Mouse (Mus musculus) heart, postnatal 10 days (tissue): ENCODE data around the gene Lsmem1. TPM values are rescaled to one million over a fixed set of nuclear protein-coding genes. Genes with fewer than 3 reads are reported as not detected.
"Not testable (repeated sequence)": the region's sequence is repeated elsewhere in the genome, so short reads cannot be mapped to it uniquely, and the experiment has no call there.

Experiments
- DNase-seq, 2 experiments: peaks; one replicate each; pipeline ENCODE4 v3.0.0; 2021
- intact Hi-C: fragments of 180-260 bp; cut with DNase I; formaldehyde crosslinking; loops from one replicate; pipeline ENCODE4 v1.15.1; 2025
- total RNA-seq, 2 experiments: library from RNA; stranded (reverse); gene quantifications; 2 replicates each; pipeline ENCODE4 v1.2.3; 2021

Lsmem1 gene
- total RNA-seq, 2 experiments from 2014 or later, result 23.1 to 35.6 TPM

DNA sequence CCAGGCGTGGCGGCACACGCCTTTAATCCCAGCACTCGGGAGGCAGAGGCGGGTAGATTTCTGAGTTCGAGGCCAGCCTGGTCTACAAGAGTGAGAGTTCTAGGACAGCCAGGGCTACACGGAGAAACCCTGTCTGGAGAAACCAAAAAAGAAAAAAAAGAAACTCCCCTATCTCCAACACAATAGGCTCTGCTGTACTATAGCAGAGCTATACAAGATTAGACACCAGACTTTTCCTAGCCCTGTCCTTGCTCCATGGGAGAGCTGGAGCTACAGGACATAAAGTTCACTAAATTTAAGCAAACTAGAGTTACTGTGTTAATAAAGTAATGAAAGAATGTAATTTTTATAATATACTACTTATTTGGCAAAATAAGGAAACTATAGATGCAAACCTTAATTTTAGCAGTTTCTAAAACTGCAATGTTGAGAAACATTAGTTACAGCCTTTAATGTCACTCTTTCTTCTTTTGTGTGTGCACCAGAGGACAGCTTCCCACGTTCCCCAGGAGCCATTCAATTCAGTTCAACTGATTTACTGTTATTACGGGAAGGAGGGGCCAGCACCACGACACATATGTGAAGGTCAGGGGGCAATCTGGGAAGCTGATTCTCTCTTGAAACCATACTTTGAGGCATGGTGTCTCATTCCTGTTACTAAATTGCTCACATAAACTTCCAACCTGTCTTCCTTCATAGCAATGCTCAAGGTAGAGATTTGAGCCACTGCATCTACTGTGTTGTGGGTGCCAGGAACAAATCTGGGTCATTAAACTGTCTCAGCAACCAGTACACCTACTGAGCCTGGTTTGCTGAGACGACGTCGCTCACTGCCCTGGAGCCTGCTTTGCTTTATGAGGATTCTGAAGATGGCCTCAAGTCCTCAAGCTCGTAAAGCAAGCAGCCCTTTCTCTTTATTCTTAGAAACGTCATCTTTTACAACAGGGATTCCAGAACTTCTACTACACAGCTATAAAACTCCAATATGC lies 15.9 kb upstream of the Lsmem1 start:
- intact Hi-C loops, result no loop called here
- no peak for DNase-seq

DNA sequence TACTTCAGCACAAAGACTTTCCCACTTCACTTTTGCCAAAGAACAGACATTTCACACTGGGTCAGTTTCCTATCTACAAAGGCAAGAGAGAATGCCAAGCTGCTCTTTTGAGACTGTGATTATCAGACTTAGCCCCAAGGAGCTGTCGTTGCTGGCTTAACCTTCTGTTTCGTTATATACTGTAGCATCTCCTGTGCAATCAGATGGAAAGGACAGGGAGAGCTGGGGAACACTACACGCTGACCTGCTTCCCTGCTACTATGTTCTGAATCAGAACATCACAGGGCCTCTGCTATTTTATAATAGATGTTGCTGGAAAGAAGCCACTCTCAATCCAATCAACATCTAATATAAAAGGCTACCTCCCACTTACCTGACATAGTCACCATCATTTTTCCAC lies 9.8 kb upstream of the Lsmem1 start:
- no peak for DNase-seq
- intact Hi-C loops, result no loop called here

DNA sequence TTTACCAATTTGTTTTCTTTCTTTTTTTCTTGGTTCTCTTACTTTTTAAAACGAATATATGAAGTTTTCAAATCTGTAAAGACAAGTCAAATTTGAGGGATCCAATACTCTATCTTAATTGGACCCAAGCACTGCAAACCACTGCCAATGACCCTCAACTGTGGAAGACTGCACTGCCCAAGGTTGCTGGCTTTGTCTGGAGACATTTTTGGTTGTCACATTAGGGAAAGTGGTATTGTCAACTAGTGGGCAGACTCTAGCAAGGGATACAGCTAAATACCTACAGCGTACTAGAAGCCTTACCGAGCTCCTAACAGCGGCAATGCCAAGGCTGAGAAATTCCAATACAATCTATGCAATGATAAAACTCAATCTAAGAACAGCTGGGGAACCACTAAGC lies 8.6 kb upstream of the Lsmem1 start:
- intact Hi-C loops, result no loop called here
- DNase-seq, result no peak

DNA sequence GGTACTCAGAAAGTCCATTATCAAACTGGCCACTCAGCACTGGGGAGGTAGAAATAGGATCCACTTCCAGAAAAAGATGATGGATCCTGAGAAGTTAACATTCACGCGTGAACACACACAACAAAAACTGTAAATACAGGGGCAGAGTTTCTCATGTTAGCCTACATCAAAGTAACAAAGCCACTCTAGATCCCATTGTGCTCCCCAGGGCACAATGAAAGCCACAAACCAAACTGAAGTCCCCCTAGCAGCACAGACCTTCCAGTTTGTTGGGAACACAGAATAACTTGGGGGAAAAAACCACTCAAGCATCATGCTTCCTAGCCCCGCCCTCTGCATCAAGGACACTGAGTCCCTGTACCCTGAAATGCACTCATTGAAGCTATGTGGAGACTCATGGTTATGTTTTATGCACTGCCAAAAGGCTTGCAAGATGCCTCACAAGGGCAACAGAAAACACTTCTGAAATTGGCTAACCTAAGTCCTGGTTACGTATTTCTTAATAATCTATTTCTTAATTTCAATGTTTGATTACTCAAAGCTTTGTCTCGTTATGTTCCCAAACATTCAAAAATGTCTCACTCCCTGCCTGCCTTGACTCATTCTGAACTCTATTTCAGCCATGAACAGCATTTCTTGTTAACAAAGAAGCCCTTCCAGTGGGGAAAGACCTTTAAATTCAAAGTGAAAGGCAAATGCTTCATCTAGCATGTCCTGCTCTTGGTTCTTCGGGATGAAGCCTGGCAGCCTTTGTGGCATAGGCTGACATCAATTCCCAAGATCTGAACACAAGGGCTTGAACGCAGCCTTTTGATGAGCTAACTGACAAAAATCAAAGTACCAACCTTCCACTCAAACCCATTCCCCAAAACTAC lies 3.1 kb upstream of the Lsmem1 start:
- no peak for DNase-seq
- intact Hi-C loops, result no loop called here

DNA sequence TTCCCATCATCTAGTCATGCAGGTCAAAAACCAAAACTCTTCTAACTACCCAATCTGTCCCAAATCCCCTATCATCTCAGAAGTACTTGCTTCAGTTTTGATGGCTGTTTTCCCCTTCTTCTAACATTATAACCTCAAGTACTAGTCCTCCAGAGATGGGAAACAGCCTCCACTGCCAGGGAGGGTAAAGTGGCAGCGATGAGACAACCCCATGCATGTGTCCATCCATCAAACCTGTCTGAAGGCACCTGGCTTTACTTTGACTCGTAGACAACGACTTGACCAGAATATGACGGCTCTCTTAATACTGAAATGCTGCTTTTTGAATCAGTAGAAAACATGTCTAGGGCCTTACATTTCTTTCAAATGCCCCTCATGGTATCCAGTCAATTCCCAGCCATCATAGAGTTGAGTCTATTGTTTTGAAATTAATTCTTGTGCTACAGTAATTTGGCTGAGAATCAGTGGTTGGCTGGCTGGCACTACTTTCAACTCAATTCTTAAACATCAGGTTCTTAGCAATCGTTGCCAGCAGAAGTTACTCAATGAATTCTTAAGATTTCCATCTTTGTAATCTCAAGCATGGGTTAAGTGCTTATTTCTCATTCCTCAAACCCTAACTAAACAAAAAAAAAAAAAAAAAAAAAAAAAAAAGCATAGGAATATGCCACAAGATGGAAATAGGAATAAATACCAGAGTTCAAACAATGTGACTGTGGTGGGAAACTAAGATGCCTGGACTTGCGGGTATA lies 1.4 kb upstream of the Lsmem1 start:
- no peak for DNase-seq
- intact Hi-C loops, result no loop called here

DNA sequence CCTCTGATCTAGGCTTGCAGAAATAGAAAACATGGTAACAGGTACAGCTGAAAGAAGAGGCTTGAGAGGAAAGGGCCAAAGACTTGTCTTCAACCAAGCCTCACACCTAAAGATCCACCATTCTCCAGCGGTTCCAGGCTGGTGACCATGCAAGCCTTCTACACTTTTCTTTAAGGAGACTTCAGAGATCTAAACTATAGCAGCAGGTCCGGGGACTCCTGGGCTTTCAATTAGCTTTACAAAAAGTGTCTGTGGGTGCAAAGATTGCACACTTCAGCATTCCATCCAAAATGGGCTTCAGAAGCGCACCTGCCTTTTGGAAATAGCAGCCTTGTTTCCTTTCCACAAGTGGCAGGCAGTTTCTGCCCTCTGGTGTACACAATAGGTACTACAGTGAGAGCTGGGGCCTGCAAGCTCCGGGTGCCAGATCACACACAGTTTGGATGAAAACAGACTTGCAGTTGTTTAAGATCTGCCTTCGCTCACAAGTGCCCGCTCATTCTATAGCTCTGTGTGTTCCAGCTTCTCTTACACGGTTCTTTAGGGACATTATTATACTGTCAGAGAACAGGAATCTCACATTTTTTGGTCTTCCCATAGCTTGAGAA lies 609 bp upstream of the Lsmem1 start:
- DNase-seq, result peak; percentile 87
- intact Hi-C loops, result loop anchor here (2.0 kb wide), 2 partner anchors 23 to 117 kb away; no protein-coding TSS in a partner anchor

DNA sequence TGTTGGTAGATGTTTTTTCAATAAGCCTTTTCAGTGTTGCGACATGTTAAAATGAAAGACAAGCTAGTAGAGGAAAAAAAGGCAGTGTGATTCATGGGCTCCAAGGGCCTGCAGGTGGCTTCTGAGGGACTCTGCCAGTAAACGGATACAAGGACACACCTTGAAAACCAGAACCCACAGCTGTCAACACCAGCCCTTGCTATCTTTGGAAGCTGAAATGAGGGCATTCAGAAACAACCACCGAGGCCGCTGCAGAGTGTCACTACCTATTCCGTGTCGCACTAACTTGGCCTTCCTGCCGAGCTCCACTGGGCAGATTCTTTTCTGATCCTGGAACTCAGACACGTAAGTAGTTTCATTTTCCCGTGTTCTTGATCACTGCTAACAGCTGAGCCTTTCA lies 863 bp downstream of the Lsmem1 start:
- DNase-seq, result peak; percentile 69 to 74

DNA sequence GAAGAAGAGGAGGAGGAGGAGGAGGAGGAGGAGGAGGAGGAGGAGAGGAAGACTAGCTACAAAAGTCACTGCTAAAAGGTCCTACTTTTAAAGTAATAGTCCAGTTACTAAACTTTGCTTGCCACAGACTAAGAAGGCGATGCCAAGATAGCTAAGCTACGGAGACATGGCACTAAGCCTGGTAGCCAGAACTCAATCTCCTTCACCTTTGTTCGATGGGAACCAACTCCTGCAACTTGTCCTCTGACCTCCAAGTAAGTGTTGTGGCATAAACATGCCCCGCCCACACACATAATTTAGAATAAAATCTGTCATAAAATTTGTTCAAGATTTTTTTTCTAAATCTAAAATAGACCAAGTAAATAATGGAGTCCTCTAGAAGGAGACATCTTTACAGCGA lies 1.3 kb downstream of the Lsmem1 start:
- no peak for DNase-seq
- intact Hi-C loops, result loop anchor here (2.0 kb wide), 2 partner anchors 21 to 115 kb away; no protein-coding TSS in a partner anchor

More for the DNA sequence above, 863 bp downstream of the Lsmem1 start:
- intact Hi-C loops, result loop anchor here (2.0 kb wide), 2 partner anchors 22 to 116 kb away; no protein-coding TSS in a partner anchor

DNA sequence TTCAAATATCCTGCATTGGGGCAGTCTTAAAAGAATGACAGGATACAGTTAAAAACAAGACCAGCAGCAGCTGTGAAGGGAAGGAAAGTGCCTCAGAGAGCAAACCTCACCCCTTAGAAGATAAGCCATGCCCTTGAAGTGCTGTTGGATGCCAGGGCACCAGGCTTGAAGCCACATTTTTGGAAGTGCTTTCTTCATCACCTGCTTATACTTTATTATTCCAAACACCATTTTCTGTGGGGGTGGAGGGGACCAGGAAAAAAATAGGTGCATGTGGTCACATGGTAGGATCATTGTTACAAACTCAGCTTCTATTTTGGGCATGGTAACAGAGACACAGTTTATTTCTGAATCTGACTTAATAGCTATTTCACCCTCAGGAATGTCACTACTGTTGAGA lies 1.8 kb downstream of the Lsmem1 start:
- peak; percentile 60 to 63 for DNase-seq
- intact Hi-C loops, result no loop called here

DNA sequence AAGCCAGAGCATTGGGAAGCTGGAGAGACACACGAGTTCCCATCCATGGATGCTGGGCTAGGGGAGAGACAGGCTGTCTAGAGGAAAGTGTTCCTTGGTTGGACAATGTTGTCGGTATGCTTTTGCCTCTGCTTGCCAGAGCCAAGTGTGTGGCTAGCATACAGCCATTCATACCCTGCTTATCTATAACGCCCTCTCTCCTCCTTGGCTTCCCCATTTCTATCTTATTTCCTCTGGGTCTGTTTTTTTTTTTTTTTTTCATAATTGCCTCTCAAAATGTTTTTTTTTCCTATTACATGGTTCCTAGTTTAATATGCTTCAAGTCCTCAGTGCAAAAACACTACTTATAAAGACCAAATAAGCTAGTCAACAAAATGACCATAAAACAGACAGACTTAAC lies 13.8 kb downstream of the Lsmem1 start:
- intact Hi-C loops, result no loop called here
- no peak for DNase-seq

DNA sequence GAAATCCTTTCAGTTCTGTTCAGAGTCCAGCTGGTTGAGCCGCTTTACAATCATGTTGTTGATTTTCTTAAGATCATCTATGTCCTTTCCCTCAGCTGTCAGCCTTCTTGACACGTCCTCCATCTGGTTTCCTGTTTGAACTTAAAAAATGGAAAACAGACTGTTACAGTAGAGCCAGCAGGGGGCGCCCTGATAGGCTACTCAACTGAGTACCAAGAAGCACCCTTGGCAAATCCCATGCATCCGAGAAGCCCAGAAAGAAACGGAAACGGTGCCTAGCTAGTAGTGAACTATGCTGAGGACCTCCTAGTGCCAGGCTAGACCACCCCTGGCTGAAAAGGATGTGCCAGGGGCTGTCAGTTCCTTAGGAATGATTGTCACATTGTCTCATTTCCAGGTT lies 22.2 kb downstream of the Lsmem1 start:
- intact Hi-C loops, result loop anchor here (2.0 kb wide), 1 partner anchor 22 kb away; the partner anchor contains the start of gene Lsmem1
- peak; percentile 29 to 60 for DNase-seq

DNA sequence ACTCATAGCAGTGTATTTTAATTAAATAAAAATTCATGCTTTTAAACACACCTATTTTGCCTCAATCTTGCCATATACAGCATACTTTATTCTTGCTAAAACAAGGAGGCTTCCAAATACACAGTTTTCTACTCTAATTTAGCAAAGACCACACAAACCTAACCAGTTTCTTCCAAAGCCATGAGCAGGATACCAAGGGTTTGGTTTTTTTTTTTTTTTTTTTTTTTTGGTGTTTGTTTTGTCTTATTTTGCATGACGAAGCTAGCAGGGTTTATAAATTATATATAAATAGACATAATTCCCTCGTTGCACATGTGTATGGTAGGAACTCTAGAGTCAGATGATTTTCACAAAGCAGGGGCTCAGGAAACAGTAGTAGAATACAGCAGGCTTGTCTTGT lies 23.1 kb downstream of the Lsmem1 start:
- intact Hi-C loops, result loop anchor here (2.0 kb wide), 1 partner anchor 23 kb away; the partner anchor contains the start of gene Lsmem1
- DNase-seq, result no peak

DNA sequence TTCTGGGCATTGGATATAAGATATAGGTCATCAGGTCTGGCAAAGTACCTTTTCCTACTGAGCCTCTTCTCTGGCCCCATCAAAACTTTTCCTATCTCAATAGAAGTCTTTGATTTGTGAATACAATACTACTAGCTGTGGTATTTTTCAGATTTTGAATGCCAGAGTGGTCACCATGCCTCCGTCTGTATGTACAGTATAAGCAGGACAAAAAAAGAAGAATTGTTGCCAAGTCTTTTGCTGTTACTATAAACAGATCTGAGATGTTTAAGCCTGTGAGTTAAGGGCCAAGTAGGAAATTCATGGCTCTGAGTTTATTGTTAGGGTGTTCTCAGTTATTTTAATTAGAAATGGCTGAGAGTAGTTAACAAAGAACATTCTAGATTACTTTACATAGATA lies 24.1 kb downstream of the Lsmem1 start:
- DNase-seq, intact Hi-C loops: not testable (repeated sequence)

DNA sequence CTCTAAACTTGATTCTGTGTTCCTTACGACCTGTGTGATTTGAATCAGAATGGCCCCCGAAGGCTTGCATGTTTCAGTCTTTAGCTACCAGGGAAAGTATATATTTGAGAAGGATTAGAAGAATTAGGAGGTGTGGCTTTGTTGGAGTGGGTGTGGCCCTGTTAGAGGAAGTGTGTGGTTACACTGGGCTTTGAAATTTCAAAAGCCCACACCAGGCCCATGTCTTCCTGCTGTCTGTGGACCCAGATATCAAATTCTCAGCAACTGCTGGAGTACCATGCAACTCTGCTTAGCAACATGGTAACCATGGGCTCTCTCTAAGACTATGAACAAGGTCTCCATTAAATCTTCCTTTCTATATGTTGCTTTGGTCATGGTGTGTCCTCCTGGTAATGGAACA lies 27.7 kb downstream of the Lsmem1 start:
- no peak for DNase-seq
- intact Hi-C loops, result no loop called here

DNA sequence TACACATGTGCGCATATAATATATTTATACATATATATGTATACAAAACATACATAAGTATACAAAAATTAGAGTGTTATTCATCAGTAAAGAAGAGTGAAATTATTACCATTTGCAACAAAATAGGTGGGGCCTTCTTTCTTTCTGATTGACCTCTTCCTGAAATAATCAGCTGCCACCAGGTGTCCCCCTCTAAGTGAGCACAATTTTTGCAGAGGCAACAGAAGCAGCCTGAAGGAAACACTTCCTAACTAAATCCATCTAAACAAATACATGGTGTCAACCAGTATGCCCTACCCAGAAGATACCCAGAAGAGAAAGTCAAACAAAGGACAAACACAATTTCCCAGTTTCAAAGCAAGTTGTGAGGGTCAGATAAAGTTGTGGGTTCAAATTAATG lies 29.6 kb downstream of the Lsmem1 start:
- intact Hi-C loops, result no loop called here
- no peak for DNase-seq

DNA sequence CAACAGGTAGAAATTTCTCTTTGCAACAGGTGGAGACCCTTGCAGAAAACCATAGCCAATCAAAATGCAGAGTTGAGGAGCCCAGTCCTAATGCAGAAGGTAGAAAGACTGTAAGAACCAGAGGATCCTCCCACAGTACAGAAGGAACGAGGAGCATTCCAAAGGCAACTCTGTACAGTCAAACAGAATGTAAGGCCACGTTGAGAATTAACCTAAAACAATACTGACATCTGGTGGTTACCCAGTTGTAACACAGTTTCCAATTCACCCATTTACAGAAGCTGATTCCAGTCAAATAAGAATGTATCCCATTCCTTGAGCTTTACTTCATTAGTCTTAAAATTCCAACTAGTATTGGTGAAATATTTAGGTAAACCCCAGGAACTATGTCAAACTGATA lies 34.7 kb downstream of the Lsmem1 start:
- intact Hi-C loops, result loop anchor here (1.0 kb wide), 2 partner anchors 82 to 654 kb away; no protein-coding TSS in a partner anchor
- peak; percentile 26 to 40 for DNase-seq

DNA sequence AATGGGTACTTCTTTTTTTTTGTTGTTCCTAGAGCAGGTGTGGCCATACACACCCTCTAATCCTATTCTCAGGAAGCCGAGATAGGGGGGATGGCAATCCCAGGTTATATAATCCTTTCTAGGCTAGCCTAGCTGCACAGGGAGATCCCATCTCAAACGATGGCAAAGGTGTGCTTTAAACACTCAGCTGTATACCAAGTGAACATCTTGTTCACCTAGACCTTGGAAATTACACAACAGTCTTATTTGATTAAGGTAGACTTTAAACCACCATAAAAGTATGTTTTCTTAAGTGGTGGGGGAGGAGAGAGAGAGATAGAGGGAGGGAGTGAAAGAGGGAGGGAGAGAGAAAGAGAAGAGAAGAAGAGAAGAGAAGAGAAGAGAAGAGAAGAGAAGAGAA lies 38.5 kb downstream of the Lsmem1 start:
- DNase-seq, result no peak
- intact Hi-C loops, result no loop called here

DNA sequence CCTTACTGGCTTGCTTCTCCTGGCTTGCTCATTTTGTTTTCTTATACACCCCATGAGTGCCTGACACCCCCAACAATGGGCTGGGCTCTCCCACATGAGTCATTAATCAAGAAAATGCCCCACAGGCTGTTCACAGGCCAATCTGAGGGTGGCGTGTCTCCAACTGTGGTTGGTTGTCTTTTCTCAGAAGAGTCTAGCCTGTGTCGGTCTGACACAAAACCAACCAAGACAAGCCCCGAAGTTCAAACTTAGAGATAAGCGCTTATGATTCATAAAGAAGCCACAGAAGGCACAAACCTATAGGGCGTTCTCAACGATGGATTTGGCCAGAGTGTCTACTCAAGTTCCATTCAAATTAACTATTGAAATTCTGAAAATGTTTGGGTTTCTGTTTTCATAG lies 45.1 kb downstream of the Lsmem1 start:
- intact Hi-C loops, result no loop called here

DNA sequence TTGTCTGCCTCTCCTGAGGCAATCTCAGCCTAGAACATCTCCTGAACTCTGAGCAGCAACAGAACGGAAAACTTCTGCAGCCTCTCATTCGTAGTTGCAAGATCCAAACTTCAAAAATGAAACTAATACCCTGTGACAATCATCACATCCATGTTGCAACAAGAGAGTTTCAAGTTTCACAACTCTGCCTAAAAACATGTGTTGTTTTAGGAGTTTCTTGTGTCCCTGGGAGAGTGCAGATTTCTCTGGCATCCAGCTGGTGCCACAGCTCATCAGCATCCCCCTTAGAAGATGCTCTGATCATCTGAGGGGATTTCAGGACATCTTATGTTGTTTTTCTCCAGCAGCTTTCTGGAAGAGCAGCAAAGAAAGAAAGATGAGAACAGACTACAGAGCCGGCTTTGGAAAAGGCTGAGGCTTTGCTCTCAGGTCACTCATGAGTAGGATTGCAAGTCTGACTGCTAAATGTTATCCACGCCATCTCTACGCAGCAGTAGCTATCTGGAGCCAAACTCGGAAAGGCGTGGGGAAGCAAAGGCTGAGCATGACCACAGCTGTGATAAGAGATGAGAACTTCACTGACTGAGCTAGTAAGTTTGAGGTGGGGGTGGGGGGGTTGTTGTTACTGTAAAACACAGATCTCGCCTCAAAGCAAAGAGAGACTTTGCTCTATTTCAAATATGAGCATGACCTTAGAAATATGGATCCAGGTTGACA lies 46.8 kb downstream of the Lsmem1 start:
- no peak for DNase-seq
- intact Hi-C loops, result no loop called here

More for the DNA sequence above, 45.1 kb downstream of the Lsmem1 start:
- DNase-seq, result no peak
